Mouse (Mus musculus) MEL (cell line): ENCODE measurements around the gene Pde10a. TPM values are rescaled to one million over a fixed set of nuclear protein-coding genes. Genes with fewer than 3 reads are reported as not detected.
A peak's percentile ranks its signal among the peaks of the same experiment; 100 is the strongest.

Source experiments
- DNase-seq: peaks from one replicate; pipeline ENCODE4 v3.0.0; 2011; ENCODE audit warnings: low read depth, low spot score
- H3K27ac ChIP-seq: 2 replicates; pipeline ENCODE4 v1.5.1; 2012; ENCODE audit warnings: low read depth, mild to moderate bottlenecking, control low read depth, low read length, moderate library complexity; ENCODE audit not compliant: control insufficient read depth
- H3K27me3 ChIP-seq, 2 experiments: fragments of 150-350 bp in 1 of 2; sonication (generic) in 1 of 2; 2 replicates each; pipeline ENCODE4 v1.6.1; 2012; ENCODE audit warnings: low read length in 2 of 2, mild to moderate bottlenecking in 2 of 2, improper control_type of control experiment in 1 of 2, moderate library complexity in 1 of 2; ENCODE audit not compliant: insufficient read depth in 2 of 2, control insufficient read depth in 1 of 2
- H3K36me3 ChIP-seq, 2 experiments: 2 replicates each; pipeline ENCODE4 v1.6.1; 2012 to 2014; ENCODE audit warnings: low read length in 2 of 2, improper control_type of control experiment in 1 of 2, inconsistent platforms in 1 of 2, mild to moderate bottlenecking in 1 of 2; ENCODE audit not compliant: insufficient read depth in 2 of 2, control insufficient read depth in 1 of 2
- H3K4me1 ChIP-seq, 2 experiments: fragments of 150-350 bp in 1 of 2; sonication (generic) in 1 of 2; 2 replicates each; pipeline ENCODE4 v1.6.1; 2012; ENCODE audit warnings: low read length in 2 of 2, improper control_type of control experiment in 1 of 2, mild to moderate bottlenecking in 1 of 2; ENCODE audit not compliant: insufficient read depth in 2 of 2, control insufficient read depth in 1 of 2
- H3K4me3 ChIP-seq, 2 experiments: fragments of 150-350 bp in 1 of 2; sonication (generic) in 1 of 2; 2 replicates each; pipeline ENCODE4 v1.5.1; 2012; ENCODE audit warnings: low read depth in 2 of 2, low read length in 2 of 2, mild to moderate bottlenecking in 2 of 2, moderate library complexity in 2 of 2, control low read depth in 1 of 2, improper control_type of control experiment in 1 of 2; ENCODE audit not compliant: control insufficient read depth in 1 of 2, insufficient read depth in 1 of 2
- H3K79me2 ChIP-seq: 2 replicates; pipeline ENCODE4 v1.6.1; 2012; ENCODE audit warnings: mild to moderate bottlenecking, low read length, moderate library complexity; ENCODE audit not compliant: control insufficient read depth, poor library complexity, insufficient read depth
- H3K9ac ChIP-seq: 2 replicates; pipeline ENCODE4 v1.6.1; 2012; ENCODE audit warnings: low read depth, mild to moderate bottlenecking, control low read depth, low read length, moderate library complexity; ENCODE audit not compliant: control insufficient read depth, poor library complexity, severe bottlenecking
- H3K9me3 ChIP-seq: fragments of 150-350 bp; sonication (generic); replicated peaks from 2 replicates; pipeline ENCODE4 v1.6.1; 2012; ENCODE audit warnings: mild to moderate bottlenecking, low read length, improper control_type of control experiment, moderate library complexity; ENCODE audit not compliant: insufficient read depth
- BHLHE40 ChIP-seq: IDR thresholded peaks from 2 replicates; pipeline ENCODE4 v1.6.1; 2012; ENCODE audit warnings: low read depth, mild to moderate bottlenecking, inconsistent platforms, low read length, improper control_type of control experiment, borderline replicate concordance
- CHD1 ChIP-seq: IDR thresholded peaks from 2 replicates; pipeline ENCODE4 v1.6.1; 2012; ENCODE audit warnings: low read depth, mild to moderate bottlenecking, inconsistent platforms, low read length, improper control_type of control experiment
- CTCF ChIP-seq, 3 experiments: IDR thresholded peaks in 2 of 3; conservative IDR thresholded peaks in 1 of 3; 2 replicates each; pipeline ENCODE4 v1.5.1; 2011 to 2012; ENCODE audit warnings: low read length in 3 of 3, low read depth in 2 of 3, mild to moderate bottlenecking in 2 of 3, improper control_type of control experiment in 1 of 3, inconsistent platforms in 1 of 3, mixed read lengths in 1 of 3, moderate library complexity in 1 of 3; ENCODE audit not compliant: control insufficient read depth in 1 of 3, insufficient read depth in 1 of 3, poor library complexity in 1 of 3, severe bottlenecking in 1 of 3
- E2F4 ChIP-seq: IDR thresholded peaks from 2 replicates; pipeline ENCODE4 v1.6.1; 2011; ENCODE audit warnings: low read depth, low read length, improper control_type of control experiment, borderline replicate concordance
- EP300 ChIP-seq, 2 experiments: IDR thresholded peaks; 2 replicates each; pipeline ENCODE4 v1.6.1; 2011; ENCODE audit warnings: improper control_type of control experiment in 2 of 2, low read length in 2 of 2, low read depth in 1 of 2, mild to moderate bottlenecking in 1 of 2
- ETS1 ChIP-seq: IDR thresholded peaks from 2 replicates; pipeline ENCODE4 v1.6.1; 2012; ENCODE audit warnings: low read depth, mild to moderate bottlenecking, inconsistent platforms, low read length, improper control_type of control experiment, moderate library complexity
- JUND ChIP-seq: IDR thresholded peaks from 2 replicates; pipeline ENCODE4 v1.6.1; 2011; ENCODE audit warnings: low read depth, mild to moderate bottlenecking, improper control_type of control experiment, low read length
- KAT2A ChIP-seq: conservative IDR thresholded peaks from 2 replicates; pipeline ENCODE4 v1.6.1; 2012; ENCODE audit warnings: low read depth, low read length, improper control_type of control experiment, inconsistent platforms
- MAFK ChIP-seq: IDR thresholded peaks from 2 replicates; pipeline ENCODE4 v1.6.1; 2011; ENCODE audit warnings: low read depth, mild to moderate bottlenecking, low read length, improper control_type of control experiment, borderline replicate concordance
- MEF2A ChIP-seq: IDR thresholded peaks from 2 replicates; pipeline ENCODE4 v1.6.1; 2014; ENCODE audit warnings: low read depth, mild to moderate bottlenecking, inconsistent platforms, low read length, improper control_type of control experiment; ENCODE audit not compliant: poor library complexity, insufficient replicate concordance, severe bottlenecking; ENCODE audit errors: extremely low read depth
- MXI1 ChIP-seq: IDR thresholded peaks from 2 replicates; pipeline ENCODE4 v1.6.1; 2011; ENCODE audit warnings: mild to moderate bottlenecking, low read depth, low read length, improper control_type of control experiment
- NELFE ChIP-seq: IDR thresholded peaks from 2 replicates; pipeline ENCODE4 v1.6.1; 2011; ENCODE audit warnings: low read depth, low read length, improper control_type of control experiment
- NRF1 ChIP-seq: IDR thresholded peaks from 2 replicates; pipeline ENCODE4 v1.6.1; 2014; ENCODE audit warnings: low read depth, mild to moderate bottlenecking, inconsistent platforms, low read length, improper control_type of control experiment, moderate library complexity; ENCODE audit not compliant: poor library complexity, insufficient read depth, severe bottlenecking
- POLR2A ChIP-seq, 2 experiments: IDR thresholded peaks; 2 replicates each; pipeline ENCODE4 v1.6.1; 2011 to 2012; ENCODE audit warnings: low read length in 2 of 2, mild to moderate bottlenecking in 2 of 2, control low read depth in 1 of 2, improper control_type of control experiment in 1 of 2, low read depth in 1 of 2, moderate library complexity in 1 of 2; ENCODE audit not compliant: control insufficient read depth in 1 of 2, insufficient read depth in 1 of 2, poor library complexity in 1 of 2
- POLR2AphosphoS2 ChIP-seq: IDR thresholded peaks from 2 replicates; pipeline ENCODE4 v1.6.1; 2011; ENCODE audit warnings: low read length, improper control_type of control experiment
- USF1 ChIP-seq: IDR thresholded peaks from 2 replicates; pipeline ENCODE4 v1.6.1; 2014; ENCODE audit warnings: low read depth, mild to moderate bottlenecking, inconsistent platforms, low read length, improper control_type of control experiment, moderate library complexity
- ZC3H11A ChIP-seq: IDR thresholded peaks from 2 replicates; pipeline ENCODE4 v1.6.1; 2012; ENCODE audit warnings: low read depth, mild to moderate bottlenecking, inconsistent platforms, low read length, improper control_type of control experiment
- ZMIZ1 ChIP-seq: IDR thresholded peaks from 2 replicates; pipeline ENCODE4 v1.6.1; 2012; ENCODE audit warnings: low read depth, mild to moderate bottlenecking, inconsistent platforms, low read length, improper control_type of control experiment, moderate library complexity
- polyA plus RNA-seq, 2 experiments: library from polyadenylated mRNA; stranded (reverse) in 1 of 2; unstranded in 1 of 2; fragments of >175 nt in 1 of 2; fragments of >200 nt in 1 of 2; gene quantifications; 2 replicates each; pipeline versions ENCODE4 v1.2.1 to v1.2.4; 2012; ENCODE audit warnings: low replicate concordance in 2 of 2, low read depth in 1 of 2; ENCODE audit not compliant: insufficient read length in 2 of 2, insufficient read depth in 1 of 2, missing spikeins in 1 of 2
- total RNA-seq: library from RNA; depleted of rRNA; stranded (reverse); fragments of 300-350 nt; gene quantifications from 2 replicates; pipeline ENCODE4 v1.2.3, GENCODE M21; 2012

Pde10a gene
- total and polyA plus RNA-seq, 3 experiments: 3.1 to 6.9 TPM; not detected in 1

- no peaks in the 10 kb centered on the region; a peak in 1 of 4 replicates for H3K27me3 ChIP-seq
- no peak overlapping the region for H3K4me3 ChIP-seq
- H3K9ac ChIP-seq: no peak overlapping the region
- H3K4me1 ChIP-seq: no peaks in the 10 kb centered on the region
- H3K9me3 ChIP-seq: no peaks in the 10 kb centered on the region
- TF ChIP-seq ETS1 (no peak), ZC3H11A (no peak), MXI1 (no peak), CTCF (IDR thresholded peaks at IDR 0.05 in 2 of 3, conservative IDR thresholded peaks at IDR 0.05 in 1 of 3; ENCODE audit: control insufficient read depth in 1 of 3, insufficient read depth in 1 of 3, low read depth in 2 of 3, low read length in 3 of 3, poor library complexity in 1 of 3, severe bottlenecking in 1 of 3) (no peak)
- no peaks in the 10 kb centered on the region for H3K36me3 ChIP-seq
- H3K79me2 ChIP-seq: no peaks in the 10 kb centered on the region
- no peak overlapping the region for H3K27ac ChIP-seq
- DNase-seq: no peak
These were observed 173.1 kb downstream of the Pde10a start for GRCm38 (mm10) chr17:8698265-8698664.

GRCm38 (mm10) chr17:8698793-8699192 is 173.6 kb downstream of the Pde10a start:
- no peak overlapping the region for H3K27ac ChIP-seq
- no peak overlapping the region for H3K4me3 ChIP-seq
- no peak overlapping the region for H3K9ac ChIP-seq
- H3K27me3 ChIP-seq: no peaks in the 10 kb centered on the region; a peak in 1 of 4 replicates
- H3K4me1 ChIP-seq: no peaks in the 10 kb centered on the region
- DNase-seq: no peak
- no peaks in the 10 kb centered on the region for H3K79me2 ChIP-seq
- no peaks in the 10 kb centered on the region for H3K36me3 ChIP-seq
- TF ChIP-seq POLR2AphosphoS2 (no peak), KAT2A (no peak), NRF1 (no peak), CHD1 (no peak), ZMIZ1 (no peak), BHLHE40 (no peak), POLR2A (IDR thresholded peaks at IDR 0.05; ENCODE audit: control insufficient read depth in 1 of 2, insufficient read depth in 1 of 2, low read depth in 1 of 2, low read length in 2 of 2, poor library complexity in 1 of 2) (no peak), EP300 (IDR thresholded peaks at IDR 0.05; ENCODE audit: low read depth in 1 of 2, low read length in 2 of 2) (no peak), MAFK (no peak), MEF2A (no peak), E2F4 (no peak), JUND (no peak)
- no peaks in the 10 kb centered on the region for H3K9me3 ChIP-seq

DNA sequence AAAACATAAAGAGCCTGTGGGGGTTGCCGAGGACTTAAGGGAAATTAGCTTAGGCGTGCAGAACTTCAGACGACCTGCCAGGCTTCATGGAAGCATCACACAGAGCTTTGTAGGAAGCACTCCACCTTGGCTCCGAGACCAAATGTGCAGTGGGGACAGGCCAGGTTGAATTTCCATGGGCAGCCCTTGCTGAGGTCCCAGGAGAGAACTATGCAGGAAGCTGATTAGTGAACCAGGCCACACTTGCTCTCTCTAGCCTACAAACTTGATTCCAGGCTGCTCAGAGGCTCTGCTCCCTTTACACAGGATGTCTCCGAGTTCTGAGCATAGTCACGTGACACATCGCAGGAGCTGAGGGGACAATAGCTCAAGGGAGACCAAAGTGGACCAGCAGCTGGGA is 175.9 kb downstream of the Pde10a start:
- no peak overlapping the region for H3K4me3 ChIP-seq
- no peaks in the 10 kb centered on the region; a peak in 1 of 4 replicates for H3K27me3 ChIP-seq
- H3K9me3 ChIP-seq: no peaks in the 10 kb centered on the region
- no peaks in the 10 kb centered on the region for H3K4me1 ChIP-seq
- no peak for DNase-seq
- no peaks in the 10 kb centered on the region for H3K79me2 ChIP-seq
- no peak overlapping the region for H3K9ac ChIP-seq
- H3K27ac ChIP-seq: no peak overlapping the region
- H3K36me3 ChIP-seq: no peaks in the 10 kb centered on the region
- TF ChIP-seq USF1: 0 out of 2 replicates have a peak, but pooled peaks have one; percentile 11
- no peak for TF ChIP-seq NELFE
